Mouse (Mus musculus) thymus, adult 2 months (tissue): ENCODE results near the gene Nipa2.

Experiments
- CTCF ChIP-seq: fragments of 200-500 bp; IDR thresholded peaks from 2 replicates; pipeline ENCODE4 v1.5.1; 2012; ENCODE audit warnings: mild to moderate bottlenecking, control low read depth, low read length, moderate library complexity, borderline replicate concordance; ENCODE audit not compliant: control insufficient read depth, poor library complexity, insufficient read depth; ENCODE audit errors: extremely low read depth
- POLR2A ChIP-seq: fragments of 200-500 bp; IDR thresholded peaks from 2 replicates; pipeline ENCODE4 v1.6.1; 2012; ENCODE audit warnings: mild to moderate bottlenecking, low read length, control low read depth, moderate library complexity; ENCODE audit not compliant: control insufficient read depth, poor library complexity, insufficient read depth; ENCODE audit errors: extremely low read depth

GRCm38 (mm10) chr7:55888603-55889002 is 73.7 kb downstream of the Nipa2 start:
- TF ChIP-seq POLR2A (no peak), CTCF (no peak)
